Mouse (Mus musculus) layer of hippocampus, postnatal 36 days (tissue): ENCODE measurements around the gene Cst11. TPM values are rescaled to one million over a fixed set of nuclear protein-coding genes. Genes with fewer than 3 reads are reported as not detected.

Experiments used
- total RNA-seq, 2 experiments: library from RNA; stranded (reverse); gene quantifications; 2 replicates each; pipeline ENCODE4 v1.2.3; 2021

The Cst11 gene
- total RNA-seq, 2 experiments from 2014 or later = not detected

Other genes starting within 250 kb of the Cst11 start
- gene Nxt1, start 98.9 kb downstream of the Cst11 start, total RNA-seq = 10 to 100 TPM; 11.0 to 12.6 TPM
- 10 to 100 TPM; 32.5 to 33.2 TPM for gene Gzf1, start 90.5 kb downstream of the Cst11 start, total RNA-seq
- gene Napb, start 39.0 kb downstream of the Cst11 start, total RNA-seq = 100 to 1,000 TPM; 295 to 320 TPM
- 1 to 10 TPM in 1 of 2 experiments, under 1 TPM in 1; 0.55 to 1.6 TPM for gene Cstl1, start 21.1 kb downstream of the Cst11 start, total RNA-seq
- not detected for gene 8030411F24Rik, start 10.5 kb upstream of the Cst11 start, total RNA-seq
- gene Cst12, start 17.9 kb upstream of the Cst11 start, total RNA-seq = 1 to 10 TPM; 3.3 to 3.7 TPM
- not detected for gene Cst8, start 27.3 kb upstream of the Cst11 start, total RNA-seq
- not detected for gene Cst13, start 48.6 kb upstream of the Cst11 start, total RNA-seq
- gene Cst9, start 63.6 kb upstream of the Cst11 start, total RNA-seq = not detected
- not detected for gene 9230104L09Rik, start 93.5 kb upstream of the Cst11 start, total RNA-seq
- 1,000 to 10,000 TPM; 2,172 to 2,182 TPM for gene Cst3, start 104.2 kb upstream of the Cst11 start, total RNA-seq
- not detected for gene Gm1330, start 231.8 kb upstream of the Cst11 start, total RNA-seq
- not detected for gene Gm10750, start 245.7 kb upstream of the Cst11 start, total RNA-seq